Mouse (Mus musculus) limb, embryonic 14.5 days (tissue): ENCODE results near the gene Apoc1. TPM values are rescaled to one million over a fixed set of nuclear protein-coding genes. Genes with fewer than 3 reads are reported as not detected.
"Not testable (repeated sequence)": the region's sequence is repeated elsewhere in the genome, so short reads cannot be mapped to it uniquely, and the experiment has no call there.

ENCODE experiments used
- ATAC-seq: fragments of 200-750 bp; cut with Nextera tagmentation; 2 replicates; pipeline ENCODE4 v1.8.0; 2017; ENCODE audit warnings: low read depth, moderate number of reproducible peaks, moderate TSS enrichment; ENCODE audit not compliant: low FRiP score
- DNase-seq: peaks from one replicate; pipeline ENCODE4 v3.0.0-alpha.2; 2015; ENCODE audit warnings: low spot score
- H3K27ac ChIP-seq: fragments of 300-500 bp; sonication (generic); replicated peaks from 2 replicates; pipeline ENCODE4 v1.5.1; 2014; ENCODE audit warnings: low read depth, mild to moderate bottlenecking, low read length, moderate library complexity, mixed read lengths
- H3K27me3 ChIP-seq: fragments of 300-500 bp; sonication (generic); 2 replicates; pipeline ENCODE4 v1.6.1; 2014; ENCODE audit warnings: low read length, mixed read lengths; ENCODE audit not compliant: control insufficient read depth, insufficient read depth
- H3K36me3 ChIP-seq: fragments of 300-500 bp; sonication (generic); 2 replicates; pipeline ENCODE4 v1.6.1; 2014; ENCODE audit warnings: mild to moderate bottlenecking, low read length, moderate library complexity, mixed read lengths; ENCODE audit not compliant: control insufficient read depth, insufficient read depth
- H3K4me1 ChIP-seq: fragments of 300-500 bp; sonication (generic); 2 replicates; pipeline ENCODE4 v1.6.1; 2014; ENCODE audit warnings: antibody characterized with exemption, low read length, mixed read lengths; ENCODE audit not compliant: control insufficient read depth, insufficient read depth
- H3K4me2 ChIP-seq: fragments of 300-500 bp; sonication (generic); replicated peaks from 2 replicates; pipeline ENCODE4 v1.6.1; 2014; ENCODE audit warnings: low read depth, mild to moderate bottlenecking, low read length, moderate library complexity; ENCODE audit not compliant: severe bottlenecking
- H3K4me3 ChIP-seq: fragments of 300-500 bp; sonication (generic); replicated peaks from 2 replicates; pipeline ENCODE4 v1.5.1; 2014; ENCODE audit warnings: low read length
- H3K9ac ChIP-seq: fragments of 300-500 bp; sonication (generic); 2 replicates; pipeline ENCODE4 v1.6.1; 2014; ENCODE audit warnings: mild to moderate bottlenecking, low read depth, low read length, moderate library complexity; ENCODE audit not compliant: severe bottlenecking
- H3K9me3 ChIP-seq: fragments of 300-500 bp; sonication (generic); 2 replicates; pipeline ENCODE4 v1.6.1; 2016; ENCODE audit warnings: low read length; ENCODE audit not compliant: control insufficient read depth
- POLR2A ChIP-seq: fragments of 200-500 bp; IDR thresholded peaks from 2 replicates; pipeline ENCODE4 v1.8.0; 2012; ENCODE audit warnings: inconsistent platforms, mild to moderate bottlenecking, moderate library complexity, borderline replicate concordance; ENCODE audit not compliant: insufficient read depth, insufficient read length; ENCODE audit errors: extremely low read depth
- WGBS: fragments of 180-500 bp; shearing (Covaris S2); extraction: QIAGEN DNeasy Blood & Tissue Kit; methylation state at CpG from one replicate; pipeline ENCODE4 v1.1.7; 2014; 5-methylcytosine and 5-hydroxymethylcytosine counted together
- polyA plus RNA-seq, 2 experiments: library from polyadenylated mRNA; depleted of rRNA in 1 of 2; stranded (reverse) in 1 of 2; unstranded in 1 of 2; fragments of >200 nt; fragmentation: Nextera tagmentation in 1 of 2; extraction: Ambion mirVana in 1 of 2; gene quantifications; 2 replicates each; pipeline versions ENCODE4 v1.2.1 to v1.2.3; 2012 to 2014

The Apoc1 gene
- polyA plus RNA-seq, 2 experiments: 16.4 to 36.5 TPM

DNA sequence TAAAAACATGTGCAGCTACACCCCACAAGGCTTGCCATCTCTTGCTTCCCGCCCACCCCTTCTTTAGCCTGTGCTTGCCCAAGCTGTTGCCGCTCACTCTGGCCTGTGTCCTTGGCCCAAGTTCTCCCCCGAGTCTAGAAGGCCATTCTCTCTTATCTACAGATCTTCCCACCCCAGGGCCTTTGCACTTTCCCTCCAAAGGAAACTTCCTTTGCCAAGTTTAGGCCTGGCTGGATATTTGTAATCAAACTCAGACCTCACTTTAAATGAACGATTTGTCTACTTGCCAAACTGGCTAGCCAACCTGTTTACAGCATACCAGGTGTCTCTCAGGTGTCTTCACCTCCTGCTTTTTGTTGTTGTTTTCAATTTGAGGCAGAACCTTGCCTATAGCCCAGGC, 1.6 kb downstream of the Apoc1 start:
- DNase-seq: no peak
- ATAC-seq: no peak
- Histone ChIP-seq H3K36me3 (no peaks in the 10 kb centered on the region), H3K4me3 (no peak overlapping the region), H3K4me2 (no peak overlapping the region), H3K27ac (no peak overlapping the region), H3K9ac (no peak overlapping the region), H3K4me1 (no peaks in the 10 kb centered on the region; the same call in 1 of the 2 replicates), H3K27me3 (no peaks in the 10 kb centered on the region), H3K9me3 (no peaks in the 10 kb centered on the region)
- WGBS: 90% methylated on average over 4 of the region's 4 CpGs
- no peak for TF ChIP-seq POLR2A

DNA sequence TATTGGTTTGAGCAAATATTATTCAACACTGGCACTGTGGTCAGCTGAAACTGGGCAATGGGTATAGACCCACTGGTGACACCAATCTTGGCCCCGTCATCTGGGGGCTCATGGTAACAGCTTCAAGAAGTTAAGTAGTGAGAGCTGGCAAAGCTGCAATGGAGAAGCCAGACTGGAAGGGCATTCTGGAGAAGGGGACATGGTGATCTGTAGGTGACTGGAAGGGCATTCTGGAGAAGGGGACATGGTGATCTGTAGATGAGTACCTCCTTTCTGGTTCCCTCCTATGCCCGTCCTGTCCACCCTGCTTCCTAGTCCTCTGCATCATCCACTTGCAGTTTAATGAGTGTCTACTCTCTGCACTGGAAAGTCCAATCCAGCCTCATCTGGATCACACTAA, 3.8 kb downstream of the Apoc1 start:
- Histone ChIP-seq H3K9ac (no peak overlapping the region), H3K27ac (no peak overlapping the region), H3K4me2 (no peak overlapping the region), H3K4me3 (no peak overlapping the region), H3K27me3 (no peaks in the 10 kb centered on the region), H3K9me3 (no peaks in the 10 kb centered on the region), H3K36me3 (no peaks in the 10 kb centered on the region), H3K4me1 (no peaks in the 10 kb centered on the region; the same call in 1 of the 2 replicates)
- TF ChIP-seq POLR2A: no peak
- WGBS: 100% methylated on average over 2 of the region's 2 CpGs
- DNase-seq (no peak), ATAC-seq (no peak)

DNA sequence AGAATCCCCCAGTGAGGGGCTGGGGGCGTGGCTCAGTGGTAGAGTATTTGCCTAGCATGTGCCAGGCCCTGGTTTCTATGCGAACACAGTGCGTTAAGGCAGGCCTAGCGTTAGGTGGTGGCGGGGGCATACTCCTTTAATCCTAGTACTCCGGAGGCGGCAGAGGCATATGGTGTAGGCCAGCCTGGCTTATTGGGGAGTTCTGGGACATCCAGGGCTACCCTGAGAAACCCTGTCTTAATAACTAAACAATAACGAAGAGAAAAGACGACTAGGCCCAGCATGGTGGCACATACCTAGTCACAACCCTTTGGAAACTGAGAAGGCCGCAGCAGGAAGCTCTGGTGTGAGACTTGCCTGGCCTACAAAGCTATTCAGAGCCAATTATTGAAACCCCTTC, 4.4 kb downstream of the Apoc1 start:
- no peak for ATAC-seq
- H3K36me3 ChIP-seq: no peaks in the 10 kb centered on the region
- H3K27me3 ChIP-seq: no peaks in the 10 kb centered on the region
- no peak for TF ChIP-seq POLR2A
- no peaks in the 10 kb centered on the region for H3K4me1 ChIP-seq
- DNase-seq: no peak
- H3K27ac ChIP-seq: no peak overlapping the region
- H3K4me2 ChIP-seq: no peak overlapping the region
- no peak overlapping the region for H3K4me3 ChIP-seq
- H3K9me3 ChIP-seq: no peaks in the 10 kb centered on the region
- 91% methylated on average over 10 of the region's 10 CpGs for WGBS
- H3K9ac ChIP-seq: no peak overlapping the region

DNA sequence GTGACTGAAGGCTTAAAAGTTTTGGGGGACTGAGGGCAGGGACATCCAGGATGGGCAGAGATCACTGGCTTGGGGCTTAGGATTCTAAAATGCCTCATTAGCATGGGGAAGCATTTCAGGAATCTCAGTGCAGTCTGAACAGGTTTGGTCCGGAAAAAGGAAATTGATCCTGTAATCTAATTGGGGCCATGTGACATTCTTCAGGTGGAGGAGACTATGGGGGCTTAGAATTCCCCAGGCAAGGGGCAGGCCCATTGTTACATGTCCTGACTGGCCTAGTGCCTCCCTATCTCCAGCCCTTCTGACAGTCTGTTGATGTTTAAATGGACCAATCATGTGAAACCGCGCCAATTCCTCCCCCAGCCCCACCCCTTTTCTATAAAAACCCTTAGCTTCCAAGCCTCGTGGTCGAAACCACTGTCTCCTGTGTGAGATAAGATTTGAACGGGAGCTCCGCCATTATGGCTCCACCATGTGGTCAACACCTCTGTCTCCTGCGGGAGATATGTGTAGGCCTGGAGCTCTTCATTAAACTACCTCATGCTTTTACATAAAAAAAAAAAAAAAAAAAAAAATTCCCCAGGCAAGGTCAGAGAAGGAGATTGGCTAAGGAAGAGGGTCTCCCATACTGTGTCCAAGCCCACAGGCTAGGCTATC, 5.4 kb downstream of the Apoc1 start:
- not testable (repeated sequence) for H3K4me2 ChIP-seq, DNase-seq, ATAC-seq, H3K4me3 ChIP-seq, H3K9me3 ChIP-seq, H3K9ac ChIP-seq, H3K27me3 ChIP-seq, H3K4me1 ChIP-seq, H3K27ac ChIP-seq, H3K36me3 ChIP-seq
- 53% methylated on average over 6 of the region's 8 CpGs for WGBS

DNA sequence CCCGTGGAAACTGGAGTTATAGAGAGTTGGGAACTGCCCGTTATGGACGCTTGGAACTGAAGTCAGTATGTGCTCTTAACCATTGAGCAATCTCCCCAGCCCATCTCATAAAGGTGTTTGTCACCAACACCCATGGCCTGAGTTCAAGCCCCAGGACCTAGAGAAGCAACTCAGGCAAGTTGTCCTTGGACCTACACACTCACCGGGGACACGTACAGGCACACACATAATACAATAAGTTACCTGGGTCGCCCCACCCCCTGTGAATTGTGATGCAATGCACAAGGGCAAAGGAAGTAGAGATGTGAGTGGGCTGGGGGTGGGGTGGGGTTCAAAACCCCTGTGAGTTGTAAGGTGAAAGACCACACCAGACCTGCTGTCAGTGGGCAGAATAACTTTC, 5.9 kb downstream of the Apoc1 start:
- Histone ChIP-seq H3K4me3 (no peak overlapping the region), H3K27me3 (no peaks in the 10 kb centered on the region), H3K27ac (no peak overlapping the region), H3K4me2 (no peak overlapping the region), H3K9ac (no peak overlapping the region), H3K9me3 (no peaks in the 10 kb centered on the region), H3K4me1 (no peaks in the 10 kb centered on the region), H3K36me3 (no peaks in the 10 kb centered on the region)
- ATAC-seq (no peak), DNase-seq (no peak)
- WGBS: 77% methylated on average over 6 of the region's 6 CpGs
- no peak for TF ChIP-seq POLR2A

DNA sequence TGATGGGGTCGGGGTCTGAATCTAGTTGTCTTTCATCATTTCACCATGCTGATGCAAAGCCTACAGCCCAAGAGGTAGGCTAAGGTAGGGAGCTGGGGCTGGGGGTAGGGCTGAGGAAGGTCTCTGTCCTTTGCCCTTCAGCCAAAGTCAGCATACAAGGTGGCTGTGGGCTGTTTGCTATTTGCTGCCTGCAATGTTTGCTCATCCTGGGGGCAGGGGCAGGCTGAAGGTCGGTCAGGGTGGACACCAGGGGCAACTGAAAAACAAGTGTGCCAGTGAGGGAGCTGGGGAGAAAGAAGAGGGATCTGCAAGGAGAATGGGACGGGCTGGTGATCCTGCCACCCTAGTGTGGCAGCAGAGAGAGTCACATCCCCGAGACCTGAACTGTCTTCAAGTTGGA, 7.1 kb downstream of the Apoc1 start:
- Histone ChIP-seq H3K9me3 (no peaks in the 10 kb centered on the region), H3K9ac (no peak overlapping the region), H3K36me3 (no peaks in the 10 kb centered on the region), H3K27me3 (no peaks in the 10 kb centered on the region), H3K4me1 (no peaks in the 10 kb centered on the region), H3K4me3 (no peak overlapping the region), H3K27ac (no peak overlapping the region), H3K4me2 (no peak overlapping the region)
- TF ChIP-seq POLR2A: no peak
- 61% methylated on average over 4 of the region's 4 CpGs for WGBS
- no peak for ATAC-seq
- DNase-seq: no peak
